Mouse (Mus musculus): ENCODE results near the gene Cd200r4.

Gene Cd200r4

DNA sequence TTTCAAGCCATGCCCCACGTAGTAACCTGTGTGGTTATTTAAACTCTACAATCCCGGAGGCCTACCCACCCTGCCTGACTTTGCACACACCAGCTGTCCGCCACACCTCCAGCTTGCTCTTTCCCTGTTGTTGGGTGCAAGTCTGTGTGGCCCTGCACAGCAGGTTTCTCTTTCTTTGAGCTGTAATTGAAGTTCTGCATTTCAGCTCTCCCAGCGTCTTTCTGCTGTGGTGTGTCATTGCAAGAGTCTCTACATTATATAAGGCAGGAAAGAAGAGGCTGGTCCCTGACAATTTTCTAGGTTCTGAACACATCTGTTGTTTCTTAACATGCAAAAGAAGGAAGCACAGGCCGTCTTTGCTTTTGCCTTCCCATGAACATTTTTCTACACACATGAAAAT is 65.1 kb downstream of the Cd200r4 start:
- DNase-seq (ENCODE audit: low spot score) = no peak

DNA sequence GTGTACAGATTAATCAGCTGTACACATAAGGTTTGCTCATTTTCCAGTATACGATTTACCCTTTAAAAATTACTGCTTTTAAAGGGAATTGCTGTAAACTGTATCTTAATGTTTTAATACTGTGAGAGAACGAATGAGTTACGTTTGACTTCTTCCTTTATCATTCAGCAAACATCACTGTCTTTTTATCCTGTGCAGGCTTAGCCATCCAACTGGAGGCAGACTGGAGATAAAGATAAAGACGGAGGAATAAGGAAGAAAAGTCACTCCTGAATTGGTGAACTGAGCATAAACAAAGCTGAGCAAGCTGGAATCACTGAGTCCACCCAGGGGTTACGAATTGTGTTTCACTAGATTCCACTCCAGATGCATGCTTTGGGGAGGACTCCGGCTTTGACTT is 66.1 kb downstream of the Cd200r4 start:
- DNase-seq (ENCODE audit: low spot score) = no peak

Data from testis, postnatal 10 days (tissue).